8 mouse cellular contexts compared by ENCODE assay signal in the genomic region with DNA sequence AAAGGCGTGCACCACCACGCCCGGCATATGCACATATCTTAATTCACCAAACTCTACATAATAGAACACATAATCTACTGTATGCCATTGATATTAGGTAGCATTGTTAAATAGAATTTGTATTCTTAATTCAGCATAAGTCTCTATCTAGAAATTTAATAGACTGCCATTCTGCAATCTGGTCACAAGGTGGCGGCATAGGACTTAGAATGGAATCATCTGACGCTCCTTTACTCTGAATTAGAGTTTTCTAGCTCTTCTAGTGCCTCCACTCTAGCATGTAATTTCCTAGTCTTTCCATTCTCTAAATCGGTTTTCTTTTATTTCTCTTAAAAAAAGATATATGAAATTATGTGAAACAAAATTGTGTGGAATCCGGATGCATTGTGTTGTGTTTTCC. TPM values are rescaled to one million over a fixed set of nuclear protein-coding genes. Genes with fewer than 3 reads are reported as not detected.
DNase-seq lines count a peak whose midpoint lies in the region; ATAC-seq and TF ChIP-seq lines count a peak whose summit lies in the region.
"Had no signal": no experiment of that assay in that cellular context is flagged by ENCODE, and none has a peak within 500 bp of the region (broad histone marks: within the 10 kb centered on the region; RNA-seq: fewer than 3 reads in every experiment).

No protein-coding gene starts in this region.

- DNase-seq in layer of hippocampus, adult 11-12 months (ENCODE audit: low spot score): peak; percentile 34
- no peak for DNase-seq in layer of hippocampus, adult 9-11 months
- no peak for DNase-seq in ES-E14 (ENCODE audit: low read depth, low spot score)
- DNase-seq in adrenal gland, postnatal 25 days: peak; percentile 33
- peak; percentile 46 for DNase-seq in lung, adult 2 months
- peak; percentile 38 for DNase-seq in skeletal muscle tissue, adult 2 months (ENCODE audit: low read depth, low spot score)

- H3K4me1 ChIP-seq in ES-E14 (ENCODE audit: control insufficient read depth in 2 of 2, insufficient read depth in 2 of 2, low read length in 2 of 2, poor library complexity in 1 of 2): no peaks in the 10 kb centered on the region
- no peaks in the 10 kb centered on the region for H3K4me1 ChIP-seq in lung, adult 2 months (ENCODE audit: control insufficient read depth, insufficient read depth, low read length)
- H3K4me1 ChIP-seq: neural tube, embryonic 13.5 days had no signal

- no peaks in the 10 kb centered on the region for H3K9me3 ChIP-seq in ES-E14 (ENCODE audit: control insufficient read depth, insufficient read depth, low read depth, low read length)
- H3K9me3 ChIP-seq: neural tube, embryonic 13.5 days had no signal

- no peaks in the 10 kb centered on the region for H3K36me3 ChIP-seq in ES-E14 (ENCODE audit: control insufficient read depth, insufficient read depth, low read length, poor library complexity, severe bottlenecking)
- H3K36me3 ChIP-seq: neural tube, embryonic 13.5 days had no signal

- ATAC-seq in erythroblast, adult 5-6 weeks (replicated peaks; ENCODE audit: low FRiP score, poor library complexity, severe bottlenecking): peak; percentile 85

- in situ Hi-C loops in ES-E14 (cut with MboI; ENCODE audit: low sequenced_read_pairs in 2 of 2, unreplicated experiment in 2 of 2): loop anchor here in 1 of 2 experiments (5.0 kb wide), 1 partner anchor 71 kb away; a partner anchor contains a TSS

- TF ChIP-seq CTCF in lung, adult 2 months (IDR thresholded peaks at IDR 0.05; ENCODE audit: insufficient read depth, low read length): peak; percentile 31; the same call in 1 of the 2 replicates

- no peak overlapping the region for H3K9ac ChIP-seq in ES-E14 (ENCODE audit: insufficient read depth, low read depth, low read length, poor library complexity, severe bottlenecking)
- H3K9ac ChIP-seq: neural tube, embryonic 13.5 days had no signal

- H3K4me3 ChIP-seq in ES-E14 (ENCODE audit: insufficient read depth in 1 of 2, low read depth in 1 of 2, low read length in 2 of 2, poor library complexity in 1 of 2, severe bottlenecking in 1 of 2): no peak overlapping the region
- no peak overlapping the region for H3K4me3 ChIP-seq in lung, adult 2 months (replicated peaks; ENCODE audit: extremely low read depth, low read depth, low read length)
- H3K4me3 ChIP-seq: neural tube, embryonic 13.5 days had no signal

- TF ChIP-seq POLR2A in lung, adult 2 months (IDR thresholded peaks at IDR 0.05; ENCODE audit: borderline replicate concordance, extremely low read depth, low read depth, low read length): no peak

- under 1% methylated on average over 7 of the region's 7 CpGs for WGBS in lung, adult 2 months

- H3K27ac ChIP-seq in ES-E14 (ENCODE audit: insufficient read depth, low read depth, low read length, poor library complexity, severe bottlenecking): no peak overlapping the region
- H3K27ac ChIP-seq: neural tube, embryonic 13.5 days had no signal

TF ChIP-seq in ES-E14, 5 proteins besides CTCF, POLR2A, EP300 and RAD21:
- TF ChIP-seq ZNF384 (IDR thresholded peaks at IDR 0.05; ENCODE audit: low read depth, low read length) (no peak), ZC3H11A (IDR thresholded peaks at IDR 0.05; ENCODE audit: borderline replicate concordance, low read depth, low read length) (peak; percentile 93), MAFK (IDR thresholded peaks at IDR 0.05; ENCODE audit: insufficient read depth, low read depth, low read length) (no peak), HCFC1 (IDR thresholded peaks at IDR 0.05; ENCODE audit: borderline replicate concordance, insufficient read depth, low read length) (no peak), CHD2 (IDR thresholded peaks at IDR 0.05; ENCODE audit: low read depth, low read length) (no peak)
TF ChIP-seq in ES-E14: peak in this region for 1.

RNA-seq across cellular contexts. Expression of a gene that starts 22.1 kb away (rescaled TPM):
- total RNA-seq in ES-E14 (2012; rRNA removed): 11.7 and 12.2 TPM in 2 replicates
- total RNA-seq in adrenal gland, postnatal 25 days (2021): 63.0 and 82.8 TPM in 2 replicates
- total RNA-seq in erythroblast, adult 5-6 weeks (2015; ENCODE audit: low replicate concordance): 0.58 and 0.63 TPM in 2 replicates
- total RNA-seq in erythroblast, adult 5-6 weeks (2017; ENCODE audit: low replicate concordance): 2.2 and 3.5 TPM in 2 replicates
- polyA plus RNA-seq in lung, adult 2 months (2012; rRNA removed): 38.1 and 43.3 TPM in 2 replicates

RNA-seq across cellular contexts. Expression of a gene that starts 23.4 kb away (rescaled TPM):
- 135 and 148 TPM in 2 replicates for total RNA-seq in ES-E14 (2012; rRNA removed)
- 109 and 113 TPM in 2 replicates for total RNA-seq in adrenal gland, postnatal 25 days (2021)
- total RNA-seq in erythroblast, adult 5-6 weeks (2015; ENCODE audit: low replicate concordance): 1.9 and 20.9 TPM in 2 replicates
- 6.0 and 12.1 TPM in 2 replicates for total RNA-seq in erythroblast, adult 5-6 weeks (2017; ENCODE audit: low replicate concordance)
- 59.4 and 72.5 TPM in 2 replicates for polyA plus RNA-seq in lung, adult 2 months (2012; rRNA removed)

RNA-seq across cellular contexts. Expression of a gene that starts 27.6 kb away (rescaled TPM):
- total RNA-seq in ES-E14 (2012; rRNA removed): 60.5 and 65.1 TPM in 2 replicates
- 62.5 and 64.7 TPM in 2 replicates for total RNA-seq in adrenal gland, postnatal 25 days (2021)
- total RNA-seq in erythroblast, adult 5-6 weeks (2015; ENCODE audit: low replicate concordance): 7.7 and 15.0 TPM in 2 replicates
- 5.7 and 7.9 TPM in 2 replicates for total RNA-seq in erythroblast, adult 5-6 weeks (2017; ENCODE audit: low replicate concordance)
- polyA plus RNA-seq in lung, adult 2 months (2012; rRNA removed): 84.4 and 85.9 TPM in 2 replicates

RNA-seq across cellular contexts. Expression of a gene that starts 35.6 kb away (rescaled TPM):
- 28.9 and 44.5 TPM in 2 replicates for total RNA-seq in ES-E14 (2012; rRNA removed)
- 3.2 and 4.1 TPM in 2 replicates for total RNA-seq in adrenal gland, postnatal 25 days (2021)
- 8.2 and 10.8 TPM in 2 replicates for total RNA-seq in erythroblast, adult 5-6 weeks (2015; ENCODE audit: low replicate concordance)
- total RNA-seq in erythroblast, adult 5-6 weeks (2017; ENCODE audit: low replicate concordance): 35.5 and 44.7 TPM in 2 replicates
- polyA plus RNA-seq in lung, adult 2 months (2012; rRNA removed): 1.4 and 2.2 TPM in 2 replicates

RNA-seq across cellular contexts. Expression of a gene that starts 44.4 kb away (rescaled TPM):
- 10.6 and 22.3 TPM in 2 replicates for total RNA-seq in ES-E14 (2012; rRNA removed)
- 17.3 and 23.3 TPM in 2 replicates for total RNA-seq in adrenal gland, postnatal 25 days (2021)
- total RNA-seq in erythroblast, adult 5-6 weeks (2015; ENCODE audit: low replicate concordance): 0.21 TPM in 1 of 2 replicates, not detected in the other
- total RNA-seq in erythroblast, adult 5-6 weeks (2017; ENCODE audit: low replicate concordance): 0.14 TPM in 1 of 2 replicates, not detected in the other
- polyA plus RNA-seq in lung, adult 2 months (2012; rRNA removed): 25.5 and 30.6 TPM in 2 replicates

Comparison
In these comparisons a context has a peak if more than half of its experiments do, and no peak if none do; other contexts are left out.
1. DNase-seq: peak in layer of hippocampus, adult 11-12 months (single experiment), adrenal gland, postnatal 25 days (single experiment), lung, adult 2 months (single experiment) and skeletal muscle tissue, adult 2 months (single experiment); none in layer of hippocampus, adult 9-11 months (single experiment) and ES-E14 (single experiment).